Mouse (Mus musculus) spleen, adult 2 months (tissue): Measurements from ENCODE around the gene Abcc6.

Experiments used
- CTCF ChIP-seq: fragments of 200-500 bp; IDR thresholded peaks from 2 replicates; pipeline ENCODE4 v1.5.1; 2011; ENCODE audit warnings: mild to moderate bottlenecking, inconsistent platforms; ENCODE audit not compliant: insufficient read depth, insufficient read length, insufficient replicate concordance; ENCODE audit errors: extremely low read depth
- POLR2A ChIP-seq: fragments of 200-500 bp; IDR thresholded peaks from 2 replicates; pipeline ENCODE4 v1.6.1; 2011; ENCODE audit warnings: low read depth, low read length, inconsistent platforms

GRCm38 (mm10) chr7:45956611-45957010 lies 73.5 kb downstream of the Abcc6 start:
- TF ChIP-seq POLR2A, result no peak
- TF ChIP-seq CTCF, result no peak
